Mouse (Mus musculus) embryonic fibroblast, embryonic 13.5 days (primary cell): Measurements from ENCODE around the gene Prex1.

Source experiments
- CTCF ChIP-seq: IDR thresholded peaks from 2 replicates; pipeline ENCODE4 v1.5.1; 2011; ENCODE audit warnings: mild to moderate bottlenecking, control low read depth, low read length, moderate library complexity, borderline replicate concordance; ENCODE audit not compliant: insufficient read depth
- POLR2A ChIP-seq: IDR thresholded peaks from 2 replicates; pipeline ENCODE4 v1.6.1; 2011; ENCODE audit warnings: low read depth, mild to moderate bottlenecking, control low read depth, low read length, moderate library complexity

DNA sequence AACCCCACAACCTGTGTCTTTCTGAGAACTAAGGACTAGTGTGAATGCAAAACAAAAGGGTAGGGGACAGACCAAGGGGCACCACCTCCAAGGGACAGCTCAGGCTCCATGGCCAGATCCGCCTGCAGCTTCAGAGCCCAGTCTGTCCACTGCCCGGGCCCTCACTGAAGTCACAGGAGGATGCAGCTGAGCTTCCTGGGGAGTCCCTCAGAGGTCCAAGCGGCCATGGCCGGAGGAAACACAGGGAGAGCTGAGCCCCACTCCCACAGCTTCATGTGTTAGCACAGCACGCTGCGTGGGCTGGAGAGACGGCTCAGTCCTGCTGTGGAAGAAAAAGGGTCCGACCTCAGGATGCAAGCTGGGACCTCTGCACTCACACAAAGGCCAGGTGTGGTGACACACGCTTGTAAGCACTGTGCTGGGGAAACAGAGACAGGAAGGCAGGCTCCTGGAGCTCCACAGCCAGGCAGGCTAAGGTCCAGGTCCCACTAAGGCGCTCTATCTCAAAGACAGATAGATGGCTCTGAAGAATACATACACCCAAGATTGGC lies 81.9 kb downstream of the Prex1 start:
- no peak for TF ChIP-seq CTCF
- no peak for TF ChIP-seq POLR2A
